Mouse (Mus musculus) heart, embryonic 15.5 days (tissue): ENCODE results near the gene Mff. TPM values are rescaled to one million over a fixed set of nuclear protein-coding genes. Genes with fewer than 3 reads are reported as not detected.

Experiments used
- ATAC-seq: fragments of 200-750 bp; cut with Nextera tagmentation; replicated peaks from 2 replicates; pipeline ENCODE4 v1.8.0; 2017; ENCODE audit warnings: low read depth, moderate TSS enrichment; ENCODE audit not compliant: insufficient number of reproducible peaks, insufficient read depth, low FRiP score
- H3K27ac ChIP-seq: fragments of 300-500 bp; sonication (generic); 2 replicates; pipeline ENCODE4 v1.5.1; 2015; ENCODE audit warnings: mild to moderate bottlenecking, inconsistent platforms
- H3K27me3 ChIP-seq: fragments of 300-500 bp; sonication (generic); 2 replicates; pipeline ENCODE4 v1.6.1; 2015; ENCODE audit warnings: inconsistent platforms
- H3K36me3 ChIP-seq: fragments of 300-500 bp; sonication (generic); 2 replicates; pipeline ENCODE4 v1.6.1; 2015; ENCODE audit warnings: mild to moderate bottlenecking, inconsistent platforms
- H3K4me1 ChIP-seq: fragments of 300-500 bp; sonication (generic); replicated peaks from 2 replicates; pipeline ENCODE4 v1.6.1; 2015; ENCODE audit warnings: inconsistent platforms
- H3K4me2 ChIP-seq: fragments of 300-500 bp; sonication (generic); 2 replicates; pipeline ENCODE4 v1.6.1; 2015; ENCODE audit warnings: inconsistent platforms, mild to moderate bottlenecking, moderate library complexity
- H3K4me3 ChIP-seq: fragments of 300-500 bp; sonication (generic); 2 replicates; pipeline ENCODE4 v1.5.1; 2015; ENCODE audit warnings: mild to moderate bottlenecking, inconsistent platforms
- H3K9ac ChIP-seq: fragments of 300-500 bp; sonication (generic); 2 replicates; pipeline ENCODE4 v1.6.1; 2015; ENCODE audit warnings: mild to moderate bottlenecking, inconsistent platforms
- H3K9me3 ChIP-seq: fragments of 300-500 bp; sonication (generic); replicated peaks from 2 replicates; pipeline ENCODE4 v1.6.1; 2016; ENCODE audit warnings: inconsistent platforms
- WGBS: fragments of 180-500 bp; shearing (Covaris S2); methylation state at CpG from one replicate; pipeline ENCODE4 v1.1.7; 2015; ENCODE audit warnings: mixed read lengths; 5-methylcytosine and 5-hydroxymethylcytosine counted together
- polyA plus RNA-seq: library from polyadenylated mRNA; unstranded; fragments of >200 nt; fragmentation: Nextera tagmentation; extraction: Ambion mirVana; gene quantifications from 2 replicates; pipeline ENCODE4 v1.2.1, GENCODE M21; 2015

Mff gene
- polyA plus RNA-seq, 1 experiment from 2014 or later: 234 TPM

DNA sequence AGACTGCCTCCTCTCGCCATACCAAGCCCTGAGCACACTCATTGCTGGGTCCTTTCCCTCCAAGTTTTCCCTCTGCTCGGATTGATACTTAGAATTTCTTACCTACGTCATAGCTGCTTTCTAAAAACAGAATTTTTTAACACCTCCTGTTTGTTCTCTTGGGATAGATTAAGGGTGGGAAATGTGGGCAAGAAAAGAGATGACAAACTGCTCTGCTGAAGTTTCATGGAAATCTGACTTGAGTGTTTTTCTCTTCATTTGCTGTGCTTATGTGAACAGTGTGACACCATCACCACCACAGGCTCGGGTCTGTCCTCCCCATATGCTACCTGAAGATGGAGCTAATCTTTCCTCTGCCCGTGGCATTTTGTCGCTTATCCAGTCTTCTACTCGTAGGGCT, 16.8 kb downstream of the Mff start:
- peaks cover 4% of the 10 kb centered on the region; the same call in 1 of the 2 replicates for H3K4me1 ChIP-seq
- H3K4me2 ChIP-seq: no peak overlapping the region
- H3K9me3 ChIP-seq: no peaks in the 10 kb centered on the region
- no peak overlapping the region for H3K9ac ChIP-seq
- H3K27me3 ChIP-seq: no peaks in the 10 kb centered on the region
- H3K27ac ChIP-seq: no peak overlapping the region
- H3K36me3 ChIP-seq: peaks cover 31% of the 10 kb centered on the region
- no peak overlapping the region for H3K4me3 ChIP-seq
- WGBS: 79% methylated on average over 7 of the region's 7 CpGs
- ATAC-seq: no peak

DNA sequence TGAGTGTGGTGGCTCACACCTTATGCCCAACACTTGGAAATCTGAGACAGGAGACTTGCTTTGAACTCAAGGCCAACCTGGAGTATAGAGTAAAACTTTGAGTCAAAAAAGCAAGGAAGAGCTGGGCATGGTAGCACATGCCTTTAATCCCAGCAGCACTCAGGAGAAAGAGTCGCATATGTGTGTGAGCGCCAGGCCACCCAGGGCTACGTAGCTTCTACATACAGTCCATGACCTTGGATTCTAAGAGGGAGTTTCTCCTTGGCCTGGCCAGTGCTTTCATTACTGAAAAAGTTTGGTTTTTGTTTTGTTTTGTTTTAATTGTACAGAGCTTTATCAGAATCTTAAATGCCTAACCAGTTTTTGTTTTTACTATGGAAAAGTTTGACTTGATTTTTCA, 19.3 kb downstream of the Mff start:
- Histone ChIP-seq H3K36me3 (peaks cover 34% of the 10 kb centered on the region), H3K4me2 (no peak overlapping the region), H3K4me3 (no peak overlapping the region), H3K27me3 (no peaks in the 10 kb centered on the region), H3K9ac (no peak overlapping the region), H3K27ac (0 out of 2 replicates have a peak overlapping the region, but pooled peaks have one; percentile 27), H3K4me1 (peaks cover 4% of the 10 kb centered on the region; the same call in 1 of the 2 replicates), H3K9me3 (no peaks in the 10 kb centered on the region)
- WGBS: 77% methylated on average over 3 of the region's 3 CpGs
- no peak for ATAC-seq

DNA sequence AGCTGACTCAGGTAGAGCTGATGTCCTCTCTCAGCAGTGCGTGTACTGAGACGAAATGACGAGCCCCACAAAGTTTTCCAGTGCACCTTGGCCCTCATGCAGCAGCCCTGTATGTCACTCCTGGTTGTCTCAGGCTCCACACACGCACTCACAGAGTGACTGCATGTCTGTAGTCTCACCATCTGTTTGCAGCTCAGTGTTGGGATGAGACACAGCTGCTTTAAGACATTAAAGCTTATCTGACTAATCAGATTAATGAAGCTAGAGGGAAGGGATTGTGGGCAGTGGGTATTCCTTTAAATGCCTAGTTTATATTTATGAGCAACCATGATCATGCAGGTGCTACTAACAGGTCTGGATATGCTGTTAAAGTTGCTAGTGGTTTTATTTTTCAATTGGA, 21.7 kb downstream of the Mff start:
- H3K4me1 ChIP-seq: no peaks in the 10 kb centered on the region
- no peak for ATAC-seq
- H3K4me3 ChIP-seq: no peak overlapping the region
- H3K4me2 ChIP-seq: no peak overlapping the region
- H3K9me3 ChIP-seq: no peaks in the 10 kb centered on the region
- no peaks in the 10 kb centered on the region for H3K27me3 ChIP-seq
- H3K27ac ChIP-seq: no peak overlapping the region
- WGBS: 88% methylated on average over 4 of the region's 4 CpGs
- H3K36me3 ChIP-seq: peaks cover 26% of the 10 kb centered on the region
- H3K9ac ChIP-seq: no peak overlapping the region

DNA sequence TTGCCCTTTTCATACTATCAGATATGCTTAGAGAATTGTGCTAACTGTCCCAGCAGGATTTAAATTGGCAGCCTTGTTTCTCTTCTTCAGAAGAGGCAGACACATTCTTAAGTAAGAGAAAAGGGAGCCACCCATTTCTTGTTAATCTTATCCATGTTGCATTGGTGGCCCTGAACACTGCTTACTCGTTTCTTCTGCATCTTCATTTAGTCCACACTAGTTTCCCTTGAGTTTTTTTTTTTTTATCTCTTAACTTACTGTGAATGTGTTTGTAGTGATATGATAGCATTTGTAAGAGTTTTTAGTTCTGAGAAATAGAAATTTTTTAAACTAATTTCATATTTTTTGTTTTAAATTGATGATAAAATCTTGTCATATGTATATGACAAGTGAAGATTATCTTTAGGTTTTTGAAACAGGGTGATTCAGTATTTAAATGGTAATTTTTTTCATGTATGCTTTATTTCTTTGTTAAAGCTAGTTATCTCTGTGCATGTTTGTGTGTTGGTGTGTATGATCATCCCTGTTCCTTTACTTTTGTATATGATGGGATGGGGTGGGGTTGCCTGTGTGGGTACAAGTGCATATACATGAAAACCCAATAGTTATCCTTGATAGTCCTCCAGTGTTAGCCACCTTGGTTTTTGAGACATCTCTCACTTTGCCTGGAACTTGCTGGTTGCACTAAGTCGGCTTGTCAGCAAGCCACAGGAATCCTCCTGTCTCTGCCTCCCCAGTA, 23.2 kb downstream of the Mff start:
- H3K4me2 ChIP-seq: no peak overlapping the region
- H3K4me1 ChIP-seq: no peaks in the 10 kb centered on the region
- peaks cover 29% of the 10 kb centered on the region for H3K36me3 ChIP-seq
- ATAC-seq: no peak
- no peaks in the 10 kb centered on the region for H3K27me3 ChIP-seq
- WGBS: 77% methylated on average over 2 of the region's 2 CpGs
- no peak overlapping the region for H3K4me3 ChIP-seq
- H3K9ac ChIP-seq: no peak overlapping the region
- no peak overlapping the region for H3K27ac ChIP-seq
- H3K9me3 ChIP-seq: no peaks in the 10 kb centered on the region

DNA sequence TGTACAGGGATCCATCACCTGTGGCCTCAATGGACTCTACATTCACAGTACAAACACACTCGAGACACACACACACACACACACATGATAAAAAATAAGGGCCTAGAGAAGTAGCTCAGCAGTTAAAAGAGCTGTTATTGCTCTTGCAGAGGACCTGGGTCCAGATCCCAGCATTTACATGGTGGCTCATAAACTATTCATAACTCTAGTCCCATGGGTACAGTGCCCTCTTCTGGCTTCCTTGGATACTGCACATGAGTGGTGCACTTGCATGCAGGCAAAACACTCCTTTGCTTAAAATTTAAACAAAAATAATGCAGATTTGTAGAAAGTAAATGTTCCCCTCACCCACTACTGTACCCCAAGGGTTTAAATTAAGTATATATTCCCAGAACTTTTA, 34.8 kb downstream of the Mff start:
- Histone ChIP-seq H3K27ac (no peak overlapping the region), H3K4me1 (no peaks in the 10 kb centered on the region), H3K4me3 (no peak overlapping the region), H3K9me3 (no peaks in the 10 kb centered on the region), H3K4me2 (no peak overlapping the region), H3K36me3 (peaks cover 19% of the 10 kb centered on the region), H3K27me3 (no peaks in the 10 kb centered on the region), H3K9ac (no peak overlapping the region)
- no peak for ATAC-seq
- 91% methylated on average over 1 of the region's 1 CpGs for WGBS

DNA sequence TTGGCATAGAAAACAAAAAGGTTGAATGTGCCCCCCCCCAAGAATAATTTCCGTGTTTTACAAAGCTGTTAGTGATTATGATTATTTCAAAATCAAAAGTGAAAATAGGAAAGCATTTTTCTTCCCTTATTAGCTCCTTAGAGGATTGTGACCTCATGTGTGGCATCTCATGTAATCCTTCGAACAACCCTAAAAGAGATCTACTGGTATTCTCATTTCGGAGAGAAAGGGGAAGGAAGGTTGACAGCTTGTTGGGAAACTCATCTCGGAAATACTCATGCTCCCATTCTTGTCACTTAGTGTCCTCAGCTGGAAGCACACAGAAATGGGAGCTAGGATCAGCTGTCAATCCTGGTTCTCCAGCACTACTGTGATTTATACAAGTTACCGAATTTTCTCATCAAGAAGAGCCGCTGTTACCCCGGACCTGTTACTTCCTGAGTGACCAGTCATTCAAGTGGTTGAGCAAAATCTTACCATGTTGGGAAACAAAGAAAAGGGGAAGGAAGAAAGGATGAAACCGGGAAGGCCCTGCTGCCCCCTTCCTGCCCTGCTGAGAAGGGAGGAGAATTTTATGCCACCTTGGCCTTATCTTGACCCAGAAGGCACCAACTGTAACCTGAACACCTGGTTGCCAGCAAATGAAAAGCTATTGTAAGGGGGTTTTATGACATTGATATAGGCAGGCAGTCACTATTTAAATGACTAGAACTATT, 36.9 kb downstream of the Mff start:
- H3K27me3 ChIP-seq: no peaks in the 10 kb centered on the region
- no peak overlapping the region for H3K9ac ChIP-seq
- ATAC-seq: no peak
- 85% methylated on average over 8 of the region's 8 CpGs for WGBS
- H3K4me3 ChIP-seq: no peak overlapping the region
- peaks cover 5% of the 10 kb centered on the region; the same call in 1 of the 2 replicates for H3K36me3 ChIP-seq
- H3K9me3 ChIP-seq: no peaks in the 10 kb centered on the region
- no peak overlapping the region for H3K4me2 ChIP-seq
- peaks cover 1% of the 10 kb centered on the region; the same call in 1 of the 2 replicates for H3K4me1 ChIP-seq
- H3K27ac ChIP-seq: no peak overlapping the region

DNA sequence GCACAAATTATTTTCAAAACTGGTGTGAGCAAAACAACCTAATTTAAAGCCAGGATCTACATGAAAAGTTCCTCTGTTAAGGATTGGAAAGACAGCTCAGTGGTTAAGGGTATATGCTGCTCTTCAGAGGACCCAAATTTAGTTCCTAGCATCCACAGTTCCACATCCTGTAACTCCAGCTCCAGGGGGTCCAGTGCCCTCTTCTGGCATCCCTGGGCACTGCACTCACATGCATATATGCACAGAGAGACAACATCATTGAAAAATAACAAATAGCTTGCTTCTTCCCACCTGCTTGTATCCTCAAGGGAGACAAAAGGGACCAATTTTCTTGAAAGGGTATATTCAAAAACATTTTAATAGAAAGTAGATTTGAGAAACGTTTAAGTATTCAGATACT, 37.6 kb downstream of the Mff start:
- ATAC-seq: no peak
- H3K27ac ChIP-seq: no peak overlapping the region
- no peaks in the 10 kb centered on the region for H3K9me3 ChIP-seq
- no peaks in the 10 kb centered on the region for H3K27me3 ChIP-seq
- H3K4me1 ChIP-seq: peaks cover 4% of the 10 kb centered on the region; the same call in 1 of the 2 replicates
- H3K9ac ChIP-seq: no peak overlapping the region
- H3K4me2 ChIP-seq: no peak overlapping the region
- H3K36me3 ChIP-seq: peaks cover 5% of the 10 kb centered on the region; the same call in 1 of the 2 replicates
- 85% methylated on average over 1 of the region's 1 CpGs for WGBS
- no peak overlapping the region for H3K4me3 ChIP-seq

DNA sequence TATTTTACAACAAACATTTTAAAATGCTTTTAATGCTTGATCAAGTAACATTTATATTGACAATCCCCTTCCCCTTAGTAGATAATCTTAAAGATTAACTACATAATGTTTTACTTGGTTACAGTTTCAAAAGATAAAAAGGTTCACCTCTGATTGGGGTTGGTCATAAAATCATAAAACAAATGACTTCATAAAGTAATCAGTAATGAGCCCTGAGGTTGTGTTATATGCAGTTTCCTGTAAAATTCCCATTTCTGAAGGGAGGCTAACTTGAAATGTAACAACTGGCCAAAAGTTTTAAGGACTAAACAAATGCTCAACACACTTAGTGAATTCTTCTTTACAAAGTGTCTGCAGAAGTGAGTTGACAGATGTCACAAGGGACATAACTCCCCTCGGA, 41.5 kb downstream of the Mff start:
- H3K4me2 ChIP-seq: no peak overlapping the region
- H3K27ac ChIP-seq: no peak overlapping the region
- H3K36me3 ChIP-seq: no peaks in the 10 kb centered on the region
- H3K27me3 ChIP-seq: no peaks in the 10 kb centered on the region
- no peak for ATAC-seq
- no peak overlapping the region for H3K9ac ChIP-seq
- H3K4me3 ChIP-seq: no peak overlapping the region
- 20% methylated on average over 1 of the region's 1 CpGs for WGBS
- no peaks in the 10 kb centered on the region for H3K9me3 ChIP-seq
- peaks cover 4% of the 10 kb centered on the region; the same call in 1 of the 2 replicates for H3K4me1 ChIP-seq

DNA sequence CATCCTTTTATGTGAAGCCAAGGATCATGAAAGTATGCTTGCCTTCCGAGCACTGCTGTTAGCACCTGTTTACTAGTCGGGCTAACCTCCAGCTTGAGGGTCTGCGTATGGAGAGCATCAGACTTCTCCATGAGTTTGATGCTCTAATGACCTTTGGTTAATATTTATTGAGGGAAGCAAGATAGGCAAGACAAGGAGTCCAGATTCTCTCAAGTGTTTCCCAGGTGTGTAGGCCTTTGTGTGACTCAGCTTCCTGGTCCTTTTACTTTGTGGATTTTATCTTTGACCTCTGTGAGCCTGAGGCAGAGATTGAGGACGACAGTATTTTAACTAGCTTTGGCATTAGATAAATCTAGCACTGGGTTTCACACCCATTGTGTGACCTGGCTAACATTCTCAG, 42.0 kb downstream of the Mff start:
- no peaks in the 10 kb centered on the region for H3K27me3 ChIP-seq
- no peak overlapping the region for H3K9ac ChIP-seq
- no peak for ATAC-seq
- H3K4me3 ChIP-seq: no peak overlapping the region
- H3K27ac ChIP-seq: no peak overlapping the region
- peaks cover 4% of the 10 kb centered on the region; the same call in 1 of the 2 replicates for H3K4me1 ChIP-seq
- no peaks in the 10 kb centered on the region for H3K9me3 ChIP-seq
- no peak overlapping the region for H3K4me2 ChIP-seq
- no peaks in the 10 kb centered on the region for H3K36me3 ChIP-seq
- WGBS: 47% methylated on average over 4 of the region's 4 CpGs

DNA sequence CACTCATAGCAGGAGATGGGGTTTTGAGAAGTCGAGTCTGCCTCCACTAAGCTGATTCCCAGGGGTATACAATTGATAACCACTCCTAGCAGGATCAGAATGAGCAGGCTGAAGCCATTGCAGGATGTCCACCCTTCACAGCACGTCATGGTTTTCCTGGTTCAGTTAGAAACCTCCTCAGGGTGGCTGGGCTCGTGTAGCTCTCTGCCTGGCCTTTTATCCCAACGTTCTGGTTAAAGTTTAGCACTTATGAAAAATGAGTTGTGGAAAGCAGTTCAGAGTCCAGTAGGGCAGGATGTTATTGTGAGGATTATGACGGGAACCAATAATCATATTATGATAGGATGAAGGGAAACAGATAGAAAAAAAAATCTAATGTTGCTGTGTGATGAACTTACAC, 43.6 kb downstream of the Mff start, which contains the start of gene Tm4sf20:
TSS of gene Tm4sf20 (minus strand) at position 193 of the 400 bp plus-strand sequence.
- Histone ChIP-seq H3K4me1 (peaks cover 4% of the 10 kb centered on the region; the same call in 1 of the 2 replicates), H3K27me3 (no peaks in the 10 kb centered on the region), H3K36me3 (no peaks in the 10 kb centered on the region), H3K9me3 (no peaks in the 10 kb centered on the region), H3K27ac (no peak within 1 kb of the TSS), H3K9ac (no peak within 1 kb of the TSS), H3K4me2 (no peak within 1 kb of the TSS), H3K4me3 (no peak within 1 kb of the TSS)
- ATAC-seq: no peak
- WGBS: 63% methylated on average over 5 of the region's 5 CpGs

DNA sequence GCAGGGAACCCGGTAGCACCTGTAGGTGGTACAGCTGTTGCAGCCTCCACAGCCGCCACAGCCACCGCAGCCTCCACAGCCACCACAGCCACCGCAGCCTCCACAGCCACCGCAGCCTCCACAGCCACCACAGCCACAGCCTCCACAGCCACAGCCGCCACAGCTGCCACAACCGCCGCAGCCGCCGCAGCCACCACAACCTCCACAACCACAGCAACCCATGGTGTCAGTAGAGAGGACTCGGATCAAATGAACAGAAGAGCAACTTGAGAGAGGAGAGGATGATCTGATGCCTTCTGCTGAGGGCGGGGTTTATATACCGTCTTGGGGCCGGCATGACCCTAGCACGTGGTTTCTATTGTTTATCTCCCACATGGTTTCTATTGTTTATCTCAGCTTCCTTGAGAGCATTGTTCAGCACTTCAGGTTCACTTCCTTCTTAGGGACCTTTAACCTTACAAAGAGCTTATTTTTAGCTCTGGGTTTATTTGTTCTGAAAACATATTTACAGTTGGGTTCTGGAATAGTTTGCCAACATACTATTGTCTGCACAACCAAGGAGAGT, 46.4 kb downstream of the Mff start, which contains the start of gene Gm47791:
TSS of gene Gm47791 (minus strand) at position 222 of the 565 bp plus-strand sequence.
- Histone ChIP-seq H3K9ac (no peak within 1 kb of the TSS), H3K4me3 (no peak within 1 kb of the TSS), H3K27ac (no peak within 1 kb of the TSS), H3K27me3 (no peaks in the 10 kb centered on the region), H3K9me3 (no peaks in the 10 kb centered on the region), H3K4me2 (no peak within 1 kb of the TSS), H3K36me3 (no peaks in the 10 kb centered on the region), H3K4me1 (peaks cover 4% of the 10 kb centered on the region; the same call in 1 of the 2 replicates)
- 82% methylated on average over 15 of the region's 15 CpGs for WGBS
- ATAC-seq: no peak
